Mouse (Mus musculus) cortical plate, adult 2 months (tissue): ENCODE measurements at regions not wholly inside any gene's neighbourhood (a gene's known extent, or its start where the extent isn't known, plus 50 kb on each side); places are given as distances from the start of the nearest gene placed in this dataset.

ENCODE experiments used
- H3K27ac ChIP-seq: fragments of 200-500 bp; 2 replicates; pipeline ENCODE4 v1.5.1; 2012; ENCODE audit warnings: low read length, control low read depth, inconsistent platforms; ENCODE audit not compliant: insufficient read depth
- H3K4me1 ChIP-seq: fragments of 200-500 bp; 2 replicates; pipeline ENCODE4 v1.6.1; 2011; ENCODE audit warnings: low read length; ENCODE audit not compliant: control insufficient read depth, insufficient read depth
- H3K4me3 ChIP-seq: fragments of 200-500 bp; 2 replicates; pipeline ENCODE4 v1.5.1; 2011; ENCODE audit warnings: mild to moderate bottlenecking, low read length, control low read depth; ENCODE audit not compliant: insufficient read depth
- CTCF ChIP-seq: fragments of 200-500 bp; IDR thresholded peaks from 2 replicates; pipeline ENCODE4 v1.5.1; 2011; ENCODE audit warnings: mild to moderate bottlenecking, control low read depth, low read length; ENCODE audit not compliant: insufficient read depth; ENCODE audit errors: extremely low read depth
- POLR2A ChIP-seq: fragments of 200-500 bp; IDR thresholded peaks from 2 replicates; pipeline ENCODE4 v1.6.1; 2011; ENCODE audit warnings: mild to moderate bottlenecking, low read length, control low read depth; ENCODE audit not compliant: insufficient read depth; ENCODE audit errors: extremely low read depth

- Histone ChIP-seq H3K4me3 (no peak overlapping the region), H3K27ac (no peak overlapping the region), H3K4me1 (no peaks in the 10 kb centered on the region)
- TF ChIP-seq POLR2A = no peak
- TF ChIP-seq CTCF = no peak
These were observed 107.4 kb upstream of the Insig1 start for GRCm38 (mm10) chr5:27963765-27964164.

- Histone ChIP-seq H3K4me1 (no peaks in the 10 kb centered on the region), H3K27ac (no peak overlapping the region), H3K4me3 (no peak overlapping the region)
- peak; percentile 77 for TF ChIP-seq CTCF
- no peak for TF ChIP-seq POLR2A
These were observed 76.0 kb upstream of the Insig1 start for GRCm38 (mm10) chr5:27995186-27995585.

GRCm38 (mm10) chr5:27997751-27998150 lies 73.4 kb upstream of the Insig1 start:
- Histone ChIP-seq H3K4me1 (no peaks in the 10 kb centered on the region), H3K4me3 (no peak overlapping the region), H3K27ac (no peak overlapping the region)
- TF ChIP-seq CTCF (no peak), POLR2A (no peak)

GRCm38 (mm10) chr5:28002922-28003321 lies 68.2 kb upstream of the Insig1 start:
- H3K4me1 ChIP-seq = no peaks in the 10 kb centered on the region
- H3K27ac ChIP-seq = no peak overlapping the region
- TF ChIP-seq CTCF = no peak
- no peak overlapping the region for H3K4me3 ChIP-seq

GRCm38 (mm10) chr5:28003756-28004486 lies 67.2 kb upstream of the Insig1 start:
- Histone ChIP-seq H3K27ac (no peak overlapping the region), H3K4me1 (no peaks in the 10 kb centered on the region), H3K4me3 (no peak overlapping the region)
- TF ChIP-seq POLR2A (no peak), CTCF (no peak)

- TF ChIP-seq CTCF = no peak
- TF ChIP-seq POLR2A = no peak
- Histone ChIP-seq H3K4me1 (no peaks in the 10 kb centered on the region), H3K4me3 (no peak overlapping the region), H3K27ac (no peak overlapping the region)
These were observed 66.7 kb upstream of the Insig1 start for GRCm38 (mm10) chr5:28004487-28004827.

- TF ChIP-seq POLR2A (no peak), CTCF (no peak)
- Histone ChIP-seq H3K4me1 (no peaks in the 10 kb centered on the region), H3K4me3 (no peak overlapping the region)
These were observed 61.8 kb upstream of the Insig1 start for GRCm38 (mm10) chr5:28009386-28009785.

GRCm38 (mm10) chr5:28009871-28010270 lies 61.3 kb upstream of the Insig1 start:
- H3K4me3 ChIP-seq = no peak overlapping the region
- H3K4me1 ChIP-seq = no peaks in the 10 kb centered on the region
- no peak overlapping the region for H3K27ac ChIP-seq
- TF ChIP-seq POLR2A (no peak), CTCF (no peak)

More at GRCm38 (mm10) chr5:28009386-28009785, 61.8 kb upstream of the Insig1 start:
- no peak overlapping the region for H3K27ac ChIP-seq

- Histone ChIP-seq H3K27ac (no peak overlapping the region), H3K4me3 (no peak overlapping the region), H3K4me1 (no peaks in the 10 kb centered on the region)
- TF ChIP-seq CTCF = no peak
- no peak for TF ChIP-seq POLR2A
These were observed 60.6 kb upstream of the Insig1 start for GRCm38 (mm10) chr5:28010529-28010928.

GRCm38 (mm10) chr5:28012496-28012895 lies 58.7 kb upstream of the Insig1 start:
- H3K4me1 ChIP-seq = no peaks in the 10 kb centered on the region
- H3K27ac ChIP-seq = no peak overlapping the region
- no peak overlapping the region for H3K4me3 ChIP-seq
- TF ChIP-seq CTCF (no peak), POLR2A (no peak)

GRCm38 (mm10) chr5:28013619-28014273 lies 57.4 kb upstream of the Insig1 start:
- no peak for TF ChIP-seq CTCF
- TF ChIP-seq POLR2A = no peak
- Histone ChIP-seq H3K27ac (no peak overlapping the region), H3K4me3 (no peak overlapping the region), H3K4me1 (no peaks in the 10 kb centered on the region)

- Histone ChIP-seq H3K27ac (no peak overlapping the region), H3K4me1 (no peaks in the 10 kb centered on the region), H3K4me3 (no peak overlapping the region)
- TF ChIP-seq POLR2A (no peak), CTCF (no peak)
These were observed 51.3 kb upstream of the Insig1 start for GRCm38 (mm10) chr5:28019864-28020263.
